20 mouse cellular contexts compared by ENCODE assay signal in genomic region chr6:146545289-146545865, GRCm38 (mm10). TPM values are rescaled to one million over a fixed set of nuclear protein-coding genes. Genes with fewer than 3 reads are reported as not detected.
DNase-seq lines count a peak whose midpoint lies in the region; ATAC-seq lines count a peak whose summit lies in the region.
"Had no signal": no experiment of that assay in that cellular context is flagged by ENCODE, and none has a peak within 500 bp of the region (broad histone marks: within the 10 kb centered on the region; RNA-seq: fewer than 3 reads in every experiment).

No protein-coding gene starts in this region.

- H3K9me3 ChIP-seq in lung, embryonic 15.5 days = no peaks in the 10 kb centered on the region
- no peaks in the 10 kb centered on the region for H3K9me3 ChIP-seq in heart, embryonic 10.5 days
- H3K9me3 ChIP-seq in stomach, embryonic 15.5 days = no peaks in the 10 kb centered on the region
- H3K9me3 ChIP-seq in forebrain, embryonic 11.5 days (ENCODE audit: control insufficient read depth, low read length) = no peaks in the 10 kb centered on the region
- H3K9me3 ChIP-seq: embryonic facial prominence, embryonic 15.5 days; forebrain, embryonic 12.5 days; hindbrain, embryonic 13.5 days; limb, embryonic 15.5 days; midbrain, embryonic 10.5 days had no signal

- peaks cover 28% of the 10 kb centered on the region for H3K36me3 ChIP-seq in lung, embryonic 15.5 days
- H3K36me3 ChIP-seq in heart, embryonic 10.5 days = peaks cover 42% of the 10 kb centered on the region
- peaks cover 16% of the 10 kb centered on the region; the same call in 1 of the 2 replicates for H3K36me3 ChIP-seq in stomach, embryonic 15.5 days
- H3K36me3 ChIP-seq in forebrain, embryonic 11.5 days (ENCODE audit: control insufficient read depth, insufficient read depth, low read length) = no peaks in the 10 kb centered on the region; the same call in 1 of the 2 replicates

- H3K4me3 ChIP-seq in lung, embryonic 15.5 days = no peak overlapping the region
- no peak overlapping the region for H3K4me3 ChIP-seq in heart, embryonic 10.5 days
- H3K4me3 ChIP-seq in stomach, embryonic 15.5 days (replicated peaks) = no peak overlapping the region
- H3K4me3 ChIP-seq in forebrain, embryonic 11.5 days (ENCODE audit: low read depth, low read length) = no peak overlapping the region
- H3K4me3 ChIP-seq: embryonic facial prominence, embryonic 15.5 days; forebrain, embryonic 12.5 days; hindbrain, embryonic 13.5 days; limb, embryonic 15.5 days; midbrain, embryonic 10.5 days had no signal

- no peak overlapping the region for H3K27ac ChIP-seq in lung, embryonic 15.5 days
- H3K27ac ChIP-seq in heart, embryonic 10.5 days = peak overlapping the region; percentile 26; the same call in 1 of the 2 replicates
- no peak overlapping the region for H3K27ac ChIP-seq in stomach, embryonic 15.5 days
- no peak overlapping the region for H3K27ac ChIP-seq in forebrain, embryonic 11.5 days (ENCODE audit: low read depth, low read length)
- H3K27ac ChIP-seq: embryonic facial prominence, embryonic 15.5 days; forebrain, embryonic 12.5 days; hindbrain, embryonic 13.5 days; limb, embryonic 15.5 days; midbrain, embryonic 10.5 days had no signal

- 72% methylated on average over 5 of the region's 5 CpGs for WGBS in lung, embryonic 15.5 days
- 56% methylated on average over 5 of the region's 5 CpGs for WGBS in heart, embryonic 10.5 days
- WGBS in stomach, embryonic 15.5 days = 76% methylated on average over 5 of the region's 5 CpGs
- 80% methylated on average over 5 of the region's 5 CpGs for WGBS in forebrain, embryonic 11.5 days

- intact Hi-C loops in heart, postnatal 10 days (cut with DNase I) = loop anchor here (5.0 kb wide), 1 partner anchor 133 kb away; no protein-coding TSS in a partner anchor

- H3K9ac ChIP-seq in lung, embryonic 15.5 days = no peak overlapping the region
- H3K9ac ChIP-seq in stomach, embryonic 15.5 days = no peak overlapping the region
- H3K9ac ChIP-seq in forebrain, embryonic 11.5 days (ENCODE audit: low read length) = no peak overlapping the region
- H3K9ac ChIP-seq: embryonic facial prominence, embryonic 15.5 days; forebrain, embryonic 12.5 days; hindbrain, embryonic 13.5 days; limb, embryonic 15.5 days; liver, postnatal 0 days had no signal

- no peak overlapping the region for H3K4me2 ChIP-seq in lung, embryonic 15.5 days
- H3K4me2 ChIP-seq in stomach, embryonic 15.5 days = no peak overlapping the region
- no peak overlapping the region for H3K4me2 ChIP-seq in forebrain, embryonic 11.5 days (ENCODE audit: low read depth, low read length, severe bottlenecking)
- H3K4me2 ChIP-seq: embryonic facial prominence, embryonic 15.5 days; forebrain, embryonic 12.5 days; hindbrain, embryonic 13.5 days; limb, embryonic 15.5 days had no signal

- peak; percentile 39; the same call in 1 of the 2 replicates for ATAC-seq in lung, embryonic 15.5 days (ENCODE audit: borderline replicate concordance, extremely low read depth, low FRiP score, low TSS enrichment)
- peak; percentile 35; the same call in 1 of the 2 replicates for ATAC-seq in stomach, embryonic 15.5 days (ENCODE audit: insufficient read depth, low FRiP score, low read depth)
- ATAC-seq in forebrain, embryonic 11.5 days (replicated peaks; ENCODE audit: low FRiP score) = no peak
- ATAC-seq: liver, postnatal 0 days had no signal

- H3K4me1 ChIP-seq in lung, embryonic 15.5 days = no peaks in the 10 kb centered on the region
- peaks cover 11% of the 10 kb centered on the region; the same call in 1 of the 2 replicates for H3K4me1 ChIP-seq in heart, embryonic 10.5 days
- no peaks in the 10 kb centered on the region for H3K4me1 ChIP-seq in stomach, embryonic 15.5 days
- no peaks in the 10 kb centered on the region for H3K4me1 ChIP-seq in forebrain, embryonic 11.5 days (replicated peaks; ENCODE audit: control insufficient read depth, insufficient read depth, low read length)
- H3K4me1 ChIP-seq: embryonic facial prominence, embryonic 15.5 days; forebrain, embryonic 12.5 days; hindbrain, embryonic 13.5 days; limb, embryonic 15.5 days; midbrain, embryonic 10.5 days had no signal

- DNase-seq in lung, postnatal 4 days = no peak
- peak; percentile 88 for DNase-seq in heart, embryonic 10.5 days (ENCODE audit: low spot score)
- peak; percentile 41 to 57 for DNase-seq in heart, postnatal 10 days
- DNase-seq in forebrain, embryonic 11.5 days (ENCODE audit: low spot score) = no peak
- DNase-seq in retina, postnatal 1 day = no peak
- DNase-seq in layer of hippocampus, postnatal 36 days = no peak
- DNase-seq: adrenal gland, postnatal 10 days; cerebellum, adult 9-10 months; kidney, adult 9 months; kidney, postnatal 36 days; layer of hippocampus, adult 9-11 months; right cerebral cortex, postnatal 4 days had no signal

- no peaks in the 10 kb centered on the region for H3K27me3 ChIP-seq in lung, embryonic 15.5 days
- H3K27me3 ChIP-seq in heart, embryonic 10.5 days (ENCODE audit: insufficient read depth, poor library complexity, severe bottlenecking) = no peaks in the 10 kb centered on the region
- no peaks in the 10 kb centered on the region for H3K27me3 ChIP-seq in stomach, embryonic 15.5 days (replicated peaks)
- no peaks in the 10 kb centered on the region for H3K27me3 ChIP-seq in forebrain, embryonic 11.5 days (ENCODE audit: control insufficient read depth, insufficient read depth, low read length)
- H3K27me3 ChIP-seq: embryonic facial prominence, embryonic 15.5 days; forebrain, embryonic 12.5 days; hindbrain, embryonic 13.5 days; limb, embryonic 15.5 days had no signal

RNA-seq across cellular contexts. Expression of gene Fgfr1op2, which starts 31.6 kb away (rescaled TPM):
- polyA plus RNA-seq in lung, embryonic 15.5 days (2015; fragmentation: Nextera tagmentation; extraction: Ambion mirVana) = 98.1 and 101 TPM in 2 replicates
- 85.1 and 91.3 TPM in 2 replicates for polyA plus RNA-seq in heart, embryonic 10.5 days (2016; fragmentation: Nextera tagmentation; extraction: Ambion mirVana)
- 10 to 100 TPM; 61.6 to 65.4 TPM for total RNA-seq in heart, postnatal 10 days (2021)
- polyA plus RNA-seq in stomach, embryonic 15.5 days (2015; fragmentation: Nextera tagmentation; extraction: Ambion mirVana) = 98.5 and 101 TPM in 2 replicates
- polyA plus RNA-seq in forebrain, embryonic 11.5 days (2014; fragmentation: Nextera tagmentation; extraction: Ambion mirVana) = 83.8 and 85.6 TPM in 2 replicates
- 100 to 1,000 TPM; 109 to 114 TPM for total RNA-seq in layer of hippocampus, postnatal 36 days (2021)

RNA-seq across cellular contexts. Expression of gene Ints13, which starts 32.3 kb away (rescaled TPM):
- polyA plus RNA-seq in lung, embryonic 15.5 days (2015; fragmentation: Nextera tagmentation; extraction: Ambion mirVana) = 66.1 and 77.9 TPM in 2 replicates
- polyA plus RNA-seq in heart, embryonic 10.5 days (2016; fragmentation: Nextera tagmentation; extraction: Ambion mirVana) = 54.5 and 63.1 TPM in 2 replicates
- total RNA-seq in heart, postnatal 10 days (2021) = 10 to 100 TPM; 22.7 to 27.6 TPM
- 53.8 and 64.5 TPM in 2 replicates for polyA plus RNA-seq in stomach, embryonic 15.5 days (2015; fragmentation: Nextera tagmentation; extraction: Ambion mirVana)
- 89.0 and 92.0 TPM in 2 replicates for polyA plus RNA-seq in forebrain, embryonic 11.5 days (2014; fragmentation: Nextera tagmentation; extraction: Ambion mirVana)
- total RNA-seq in layer of hippocampus, postnatal 36 days (2021) = 10 to 100 TPM; 41.1 to 51.9 TPM

RNA-seq across cellular contexts. Expression of gene Itpr2, which starts 43.4 kb away (rescaled TPM):
- polyA plus RNA-seq in lung, embryonic 15.5 days (2015; fragmentation: Nextera tagmentation; extraction: Ambion mirVana) = 15.3 and 18.8 TPM in 2 replicates
- polyA plus RNA-seq in heart, embryonic 10.5 days (2016; fragmentation: Nextera tagmentation; extraction: Ambion mirVana) = 19.4 and 22.1 TPM in 2 replicates
- 10 to 100 TPM; 31.5 to 41.9 TPM for total RNA-seq in heart, postnatal 10 days (2021)
- 12.2 and 15.8 TPM in 2 replicates for polyA plus RNA-seq in stomach, embryonic 15.5 days (2015; fragmentation: Nextera tagmentation; extraction: Ambion mirVana)
- polyA plus RNA-seq in forebrain, embryonic 11.5 days (2014; fragmentation: Nextera tagmentation; extraction: Ambion mirVana) = 3.0 and 5.3 TPM in 2 replicates
- total RNA-seq in layer of hippocampus, postnatal 36 days (2021) = 10 to 100 TPM; 15.7 to 21.3 TPM

Comparison
In these comparisons a context has a peak if more than half of its experiments do, and no peak if none do; other contexts are left out.
1. DNase-seq: peak in heart, embryonic 10.5 days (single experiment) and heart, postnatal 10 days (2 of 2); none in lung, postnatal 4 days (0 of 2), forebrain, embryonic 11.5 days (single experiment), retina, postnatal 1 day (single experiment) and layer of hippocampus, postnatal 36 days (0 of 2).